In genomic region chr4:114459591-114459990, GRCm38 (mm10) we compare ENCODE assay signal across 9 mouse cellular contexts. TPM values are rescaled to one million over a fixed set of nuclear protein-coding genes. Genes with fewer than 3 reads are reported as not detected.
DNase-seq lines count a peak whose midpoint lies in the region; ATAC-seq and TF ChIP-seq lines count a peak whose summit lies in the region.
"Had no signal": no experiment of that assay in that cellular context is flagged by ENCODE, and none has a peak within 500 bp of the region (broad histone marks: within the 10 kb centered on the region; RNA-seq: fewer than 3 reads in every experiment).

No protein-coding gene starts in this region.

- TF ChIP-seq CTCF in cortical plate, adult 2 months (IDR thresholded peaks at IDR 0.05; ENCODE audit: extremely low read depth, insufficient read depth, low read length): no peak

- DNase-seq in frontal cortex, postnatal 10 days (ENCODE audit: low spot score in 2 of 2): no peak
- peak; percentile 40 for DNase-seq in ZHBTc4 (ENCODE audit: low read depth, low spot score)
- no peak for DNase-seq in hindbrain, embryonic 14.5 days (ENCODE audit: low spot score)
- DNase-seq in right cerebral cortex, postnatal 10 days (ENCODE audit: low spot score in 2 of 2): no peak
- DNase-seq in right cerebral cortex, adult 2 months (ENCODE audit: low spot score in 2 of 2): no peak
- DNase-seq: layer of hippocampus, postnatal 36 days had no signal

- no peaks in the 10 kb centered on the region for H3K36me3 ChIP-seq in hindbrain, embryonic 14.5 days (replicated peaks; ENCODE audit: control insufficient read depth, insufficient read depth)

- peak overlapping the region; percentile 89 for H3K27ac ChIP-seq in cortical plate, adult 2 months (ENCODE audit: insufficient read depth, low read length)
- no peak overlapping the region for H3K27ac ChIP-seq in hindbrain, embryonic 14.5 days

- no peak overlapping the region for H3K9ac ChIP-seq in hindbrain, embryonic 14.5 days

- ATAC-seq in frontal cortex, adult (ENCODE audit: low TSS enrichment): peak; percentile 39
- ATAC-seq in hindbrain, embryonic 14.5 days (ENCODE audit: low FRiP score): 0 out of 2 replicates have a peak, but pooled peaks have one; percentile 29
- ATAC-seq in CD4-positive, CD25-positive, alpha-beta regulatory T cell, adult 4 months: no peak

- H3K4me3 ChIP-seq in cortical plate, adult 2 months (ENCODE audit: insufficient read depth, low read length): no peak overlapping the region
- no peak overlapping the region for H3K4me3 ChIP-seq in hindbrain, embryonic 14.5 days (replicated peaks; ENCODE audit: low read length)

- peaks cover 6% of the 10 kb centered on the region for H3K4me1 ChIP-seq in cortical plate, adult 2 months (ENCODE audit: control insufficient read depth, insufficient read depth, low read length)
- no peaks in the 10 kb centered on the region for H3K4me1 ChIP-seq in hindbrain, embryonic 14.5 days (replicated peaks; ENCODE audit: control insufficient read depth, insufficient read depth, low read length)

- no peaks in the 10 kb centered on the region for H3K27me3 ChIP-seq in hindbrain, embryonic 14.5 days (ENCODE audit: control insufficient read depth, insufficient read depth, low read length)

- WGBS in hindbrain, embryonic 14.5 days: 21% methylated on average over 5 of the region's 5 CpGs

- no peak overlapping the region for H3K4me2 ChIP-seq in hindbrain, embryonic 14.5 days (replicated peaks)

- H3K9me3 ChIP-seq in hindbrain, embryonic 14.5 days (ENCODE audit: control insufficient read depth, low read length): no peaks in the 10 kb centered on the region

- no peak for TF ChIP-seq POLR2A in cortical plate, adult 2 months (IDR thresholded peaks at IDR 0.05; ENCODE audit: extremely low read depth, insufficient read depth, low read length)

RNA-seq across cellular contexts. Expression of gene Trabd2b, which starts 53.1 kb away (rescaled TPM):
- polyA plus RNA-seq in cortical plate, adult 2 months (2012; rRNA removed): 2.0 TPM in 2 replicates
- polyA plus RNA-seq in hindbrain, embryonic 14.5 days (2014; fragmentation: Nextera tagmentation; extraction: Ambion mirVana): 0.63 and 0.67 TPM in 2 replicates
- not detected for polyA plus RNA-seq in CD4-positive, CD25-positive, alpha-beta regulatory T cell, adult 4 months (2017; shearing (Covaris generic))
